Mouse (Mus musculus) midbrain, embryonic 15.5 days (tissue): ENCODE results near the gene Srxn1. TPM values are rescaled to one million over a fixed set of nuclear protein-coding genes. Genes with fewer than 3 reads are reported as not detected.

Source experiments
- ATAC-seq: fragments of 200-750 bp; cut with Nextera tagmentation; replicated peaks from 2 replicates; pipeline ENCODE4 v1.8.0; 2017; ENCODE audit warnings: moderate TSS enrichment
- H3K27ac ChIP-seq: fragments of 300-500 bp; sonication (generic); 2 replicates; pipeline ENCODE4 v1.5.1; 2015; ENCODE audit warnings: mild to moderate bottlenecking, inconsistent platforms
- H3K27me3 ChIP-seq: fragments of 300-500 bp; sonication (generic); replicated peaks from 2 replicates; pipeline ENCODE4 v1.6.1; 2015; ENCODE audit warnings: inconsistent platforms
- H3K36me3 ChIP-seq: fragments of 300-500 bp; sonication (generic); replicated peaks from 2 replicates; pipeline ENCODE4 v1.6.1; 2015; ENCODE audit warnings: inconsistent platforms
- H3K4me1 ChIP-seq: fragments of 300-500 bp; sonication (generic); 2 replicates; pipeline ENCODE4 v1.6.1; 2015; ENCODE audit warnings: inconsistent platforms
- H3K4me2 ChIP-seq: fragments of 300-500 bp; sonication (generic); 2 replicates; pipeline ENCODE4 v1.6.1; 2015; ENCODE audit warnings: inconsistent platforms, mild to moderate bottlenecking, moderate library complexity
- H3K4me3 ChIP-seq: fragments of 300-500 bp; sonication (generic); 2 replicates; pipeline ENCODE4 v1.5.1; 2015; ENCODE audit warnings: mild to moderate bottlenecking, inconsistent platforms
- H3K9ac ChIP-seq: fragments of 300-500 bp; sonication (generic); 2 replicates; pipeline ENCODE4 v1.6.1; 2015; ENCODE audit warnings: mild to moderate bottlenecking, inconsistent platforms
- H3K9me3 ChIP-seq: fragments of 300-500 bp; sonication (generic); 2 replicates; pipeline ENCODE4 v1.6.1; 2016; ENCODE audit warnings: inconsistent platforms
- WGBS: fragments of 180-500 bp; shearing (Covaris S2); methylation state at CpG from one replicate; pipeline ENCODE4 v1.1.7; 2015; ENCODE audit warnings: mixed read lengths; 5-methylcytosine and 5-hydroxymethylcytosine counted together
- polyA plus RNA-seq: library from polyadenylated mRNA; unstranded; fragments of >200 nt; fragmentation: Nextera tagmentation; extraction: Ambion mirVana; gene quantifications from 2 replicates; pipeline ENCODE4 v1.2.1, GENCODE M21; 2015

Srxn1 gene
- polyA plus RNA-seq, 1 experiment from 2014 or later, result 21.5 TPM

GRCm38 (mm10) chr2:152149891-152150290 lies 44.6 kb downstream of the Srxn1 start:
- WGBS, result 12% methylated on average over 4 of the region's 4 CpGs
- no peak overlapping the region for H3K9ac ChIP-seq
- ATAC-seq, result no peak
- no peak overlapping the region for H3K27ac ChIP-seq
- H3K9me3 ChIP-seq, result no peaks in the 10 kb centered on the region
- H3K4me3 ChIP-seq, result no peak overlapping the region
- peaks cover 11% of the 10 kb centered on the region for H3K27me3 ChIP-seq
- no peaks in the 10 kb centered on the region for H3K36me3 ChIP-seq
- no peaks in the 10 kb centered on the region for H3K4me1 ChIP-seq
- H3K4me2 ChIP-seq, result no peak overlapping the region

GRCm38 (mm10) chr2:152150373-152150772 lies 45.1 kb downstream of the Srxn1 start:
- Histone ChIP-seq H3K9me3 (no peaks in the 10 kb centered on the region), H3K4me3 (no peak overlapping the region), H3K4me2 (no peak overlapping the region), H3K9ac (no peak overlapping the region), H3K27ac (no peak overlapping the region), H3K27me3 (peaks cover 6% of the 10 kb centered on the region), H3K4me1 (no peaks in the 10 kb centered on the region), H3K36me3 (no peaks in the 10 kb centered on the region)
- WGBS, result 66% methylated on average over 6 of the region's 6 CpGs
- no peak for ATAC-seq

GRCm38 (mm10) chr2:152153361-152153760 lies 48.0 kb downstream of the Srxn1 start:
- ATAC-seq, result no peak
- 59% methylated on average over 3 of the region's 3 CpGs for whole genome bisulfite sequencing
- no peaks in the 10 kb centered on the region for H3K4me1 ChIP-seq
- H3K4me2 ChIP-seq, result no peak overlapping the region
- no peak overlapping the region for H3K27ac ChIP-seq
- H3K4me3 ChIP-seq, result no peak overlapping the region
- H3K36me3 ChIP-seq, result no peaks in the 10 kb centered on the region
- H3K9me3 ChIP-seq, result no peaks in the 10 kb centered on the region
- no peak overlapping the region for H3K9ac ChIP-seq
- H3K27me3 ChIP-seq, result no peaks in the 10 kb centered on the region

- no peak overlapping the region for H3K9ac ChIP-seq
- no peaks in the 10 kb centered on the region for H3K36me3 ChIP-seq
- H3K27me3 ChIP-seq, result no peaks in the 10 kb centered on the region
- no peak for ATAC-seq
- H3K4me3 ChIP-seq, result no peak overlapping the region
- no peak overlapping the region for H3K27ac ChIP-seq
- no peak overlapping the region for H3K4me2 ChIP-seq
- WGBS, result 51% methylated on average over 7 of the region's 7 CpGs
- no peaks in the 10 kb centered on the region for H3K9me3 ChIP-seq
- H3K4me1 ChIP-seq, result no peaks in the 10 kb centered on the region
Measured at GRCm38 (mm10) chr2:152155414-152156208, 50.3 kb downstream of the Srxn1 start.

- no peaks in the 10 kb centered on the region for H3K27me3 ChIP-seq
- H3K9ac ChIP-seq, result no peak overlapping the region
- no peak overlapping the region for H3K4me2 ChIP-seq
- no peak overlapping the region for H3K4me3 ChIP-seq
- no peaks in the 10 kb centered on the region for H3K4me1 ChIP-seq
- no peaks in the 10 kb centered on the region for H3K36me3 ChIP-seq
- H3K27ac ChIP-seq, result no peak overlapping the region
- no peaks in the 10 kb centered on the region for H3K9me3 ChIP-seq
- ATAC-seq, result no peak
- 86% methylated on average over 6 of the region's 6 CpGs for WGBS
Measured at GRCm38 (mm10) chr2:152156471-152156870, 51.2 kb downstream of the Srxn1 start.

GRCm38 (mm10) chr2:152159487-152159886 lies 54.2 kb downstream of the Srxn1 start:
- no peak overlapping the region for H3K9ac ChIP-seq
- no peaks in the 10 kb centered on the region for H3K27me3 ChIP-seq
- H3K4me2 ChIP-seq, result no peak overlapping the region
- H3K27ac ChIP-seq, result no peak overlapping the region
- no peak for ATAC-seq
- H3K9me3 ChIP-seq, result no peaks in the 10 kb centered on the region
- H3K4me3 ChIP-seq, result no peak overlapping the region
- no peaks in the 10 kb centered on the region for H3K4me1 ChIP-seq
- H3K36me3 ChIP-seq, result no peaks in the 10 kb centered on the region
- WGBS, result 77% methylated on average over 1 of the region's 1 CpGs

Other genes with a start within 250 kb of the Srxn1 start
- 0.18 and 0.23 TPM in 2 replicates for gene Angpt4, start 194.3 kb upstream of the Srxn1 start, polyA plus RNA-seq
- gene Fam110a, start 125.3 kb upstream of the Srxn1 start, polyA plus RNA-seq, result 61.2 and 62.8 TPM in 2 replicates
- 1.3 and 2.2 TPM in 2 replicates for gene Slc52a3, start 109.0 kb upstream of the Srxn1 start, polyA plus RNA-seq
- 10.7 and 10.9 TPM in 2 replicates for gene Scrt2, start 24.0 kb upstream of the Srxn1 start, polyA plus RNA-seq
- 1.1 TPM in 2 replicates for gene Tcf15, start 38.0 kb downstream of the Srxn1 start, polyA plus RNA-seq
- gene Csnk2a1, start 121.3 kb downstream of the Srxn1 start, polyA plus RNA-seq, result 106 and 110 TPM in 2 replicates
- 37.1 and 38.3 TPM in 2 replicates for gene Tbc1d20, start 188.3 kb downstream of the Srxn1 start, polyA plus RNA-seq
- 117 and 120 TPM in 2 replicates for gene Rbck1, start 227.1 kb downstream of the Srxn1 start, polyA plus RNA-seq
- 1.9 and 2.0 TPM in 2 replicates for gene Trib3, start 238.5 kb downstream of the Srxn1 start, polyA plus RNA-seq